Mouse (Mus musculus) CH12.LX (cell line): ENCODE results near the gene Atp6ap1l. TPM values are rescaled to one million over a fixed set of nuclear protein-coding genes. Genes with fewer than 3 reads are reported as not detected.
"Not testable (repeated sequence)": the region's sequence is repeated elsewhere in the genome, so short reads cannot be mapped to it uniquely, and the experiment has no call there.

ENCODE experiments used
- DNase-seq: peaks from one replicate; pipeline ENCODE4 v3.0.0-alpha.2; 2013; ENCODE audit errors: extremely low read depth
- H3K27ac ChIP-seq: 2 replicates; pipeline ENCODE4 v1.5.1; 2012; ENCODE audit warnings: low read depth, mild to moderate bottlenecking, control low read depth, moderate library complexity; ENCODE audit not compliant: insufficient read depth
- H3K27me3 ChIP-seq: replicated peaks from 2 replicates; pipeline ENCODE3; 2012; ENCODE audit warnings: inconsistent platforms
- H3K36me3 ChIP-seq, 2 experiments: replicated peaks in 1 of 2; 2 replicates each; pipeline versions ENCODE3 to v1.6.1; 2012; ENCODE audit warnings: inconsistent platforms in 1 of 2, low read length in 1 of 2, mild to moderate bottlenecking in 1 of 2, mixed read lengths in 1 of 2, moderate library complexity in 1 of 2; ENCODE audit not compliant: control insufficient read depth in 1 of 2, insufficient read depth in 1 of 2
- H3K4me1 ChIP-seq, 2 experiments: 2 replicates each; pipeline ENCODE4 v1.6.1; 2012; ENCODE audit warnings: inconsistent platforms in 1 of 2, moderate library complexity in 1 of 2; ENCODE audit not compliant: insufficient read depth in 2 of 2, control insufficient read depth in 1 of 2
- H3K4me2 ChIP-seq: 2 replicates; pipeline ENCODE4 v1.6.1; 2012; ENCODE audit warnings: low read depth, mild to moderate bottlenecking, control low read depth; ENCODE audit not compliant: poor library complexity, insufficient read depth, severe bottlenecking
- H3K4me3 ChIP-seq, 3 experiments: fragments of 150-350 bp in 1 of 3; sonication (generic) in 1 of 3; replicated peaks in 1 of 3; 2 replicates each; pipeline versions ENCODE3 to v1.5.1; 2011 to 2012; ENCODE audit warnings: low read depth in 2 of 3, low read length in 2 of 3, mild to moderate bottlenecking in 2 of 3, moderate library complexity in 2 of 3, control low read depth in 1 of 3, improper control_type of control experiment in 1 of 3, inconsistent platforms in 1 of 3, mixed read lengths in 1 of 3; ENCODE audit not compliant: poor library complexity in 1 of 3
- H3K79me2 ChIP-seq: replicated peaks from 2 replicates; pipeline ENCODE4 v1.6.1; 2012; ENCODE audit warnings: mild to moderate bottlenecking, moderate library complexity; ENCODE audit not compliant: control insufficient read depth, poor library complexity, insufficient read depth, severe bottlenecking; ENCODE audit errors: extremely low read depth
- H3K9ac ChIP-seq: 2 replicates; pipeline ENCODE4 v1.6.1; 2012; ENCODE audit warnings: low read depth, mild to moderate bottlenecking, control low read depth, moderate library complexity; ENCODE audit not compliant: insufficient read depth
- H3K9me3 ChIP-seq: replicated peaks from 2 replicates; pipeline ENCODE3; 2012; ENCODE audit warnings: low read length, inconsistent platforms, mixed read lengths
- ELF1 ChIP-seq: IDR thresholded peaks from 2 replicates; pipeline ENCODE4 v1.6.1; 2014; ENCODE audit warnings: low read depth, mild to moderate bottlenecking, inconsistent platforms, low read length, improper control_type of control experiment
- HCFC1 ChIP-seq: IDR thresholded peaks from 2 replicates; pipeline ENCODE4 v1.6.1; 2012; ENCODE audit warnings: low read depth, mild to moderate bottlenecking, inconsistent platforms, low read length, improper control_type of control experiment
- KAT2A ChIP-seq: IDR thresholded peaks from 2 replicates; pipeline ENCODE4 v1.6.1; 2012; ENCODE audit warnings: low read length, improper control_type of control experiment, inconsistent platforms; ENCODE audit not compliant: insufficient replicate concordance
- MAZ ChIP-seq: IDR thresholded peaks from 2 replicates; pipeline ENCODE4 v1.6.1; 2012; ENCODE audit warnings: low read depth, mild to moderate bottlenecking, inconsistent platforms, low read length, improper control_type of control experiment, moderate library complexity
- MYC ChIP-seq: IDR thresholded peaks from 2 replicates; pipeline ENCODE4 v1.6.1; 2011; ENCODE audit warnings: low read depth, mild to moderate bottlenecking, improper control_type of control experiment, low read length
- POLR2A ChIP-seq: IDR thresholded peaks from 2 replicates; pipeline ENCODE4 v1.6.1; 2011; ENCODE audit warnings: low read depth, mild to moderate bottlenecking, improper control_type of control experiment, low read length
- POLR2AphosphoS2 ChIP-seq: IDR thresholded peaks from 2 replicates; pipeline ENCODE4 v1.6.1; 2011; ENCODE audit warnings: low read depth, low read length, improper control_type of control experiment
- RAD21 ChIP-seq: IDR thresholded peaks from 2 replicates; pipeline ENCODE4 v1.6.1; 2011; ENCODE audit warnings: low read depth, mild to moderate bottlenecking, low read length, improper control_type of control experiment, moderate library complexity
- TBP ChIP-seq: conservative IDR thresholded peaks from 2 replicates; pipeline ENCODE4 v1.6.1; 2011; ENCODE audit warnings: low read depth, low read length, improper control_type of control experiment
- USF2 ChIP-seq: conservative IDR thresholded peaks from 2 replicates; pipeline ENCODE4 v1.6.1; 2011; ENCODE audit warnings: low read depth, low read length, improper control_type of control experiment
- ZMIZ1 ChIP-seq: IDR thresholded peaks from 2 replicates; pipeline ENCODE4 v1.6.1; 2012; ENCODE audit warnings: low read depth, mild to moderate bottlenecking, inconsistent platforms, low read length, improper control_type of control experiment
- dilution Hi-C: fragments of 300-500 bp; cut with MboI; formaldehyde crosslinking; loops from 2 replicates; pipeline ENCODE4 v1.14.3; 2020; ENCODE audit warnings: low sequenced_read_pairs; ENCODE audit not compliant: extremely low pct_unique_long_range_greater_than_20kb, extremely low pct_ligation_motif_present
- in situ Hi-C: fragments of 300-500 bp; cut with MboI; formaldehyde crosslinking; loops from 3 replicates; pipeline ENCODE4 v1.14.3; 2019; ENCODE audit warnings: low sequenced_read_pairs, low pct_ligation_motif_present, low pct_unique_long_range_greater_than_20kb, mixed read lengths
- polyA plus RNA-seq: library from polyadenylated mRNA; unstranded; fragments of >175 nt; gene quantifications from 2 replicates; pipeline ENCODE4 v1.2.1, GENCODE M21; 2012; ENCODE audit warnings: low read depth; ENCODE audit not compliant: insufficient read length
- total RNA-seq, 2 experiments: library from RNA; depleted of rRNA; stranded (reverse); fragments of 300-350 nt in 1 of 2; fragments of >200 nt in 1 of 2; gene quantifications; 2 replicates each; pipeline ENCODE4 v1.2.3; 2012 to 2014

Atp6ap1l gene
- total and polyA plus RNA-seq, 3 experiments: not detected

GRCm38 (mm10) chr13:90925191-90925590 is 20.0 kb upstream of the Atp6ap1l start:
- peaks cover 0 to 13% of the 10 kb centered on the region in 2 experiments; a peak in 2 of 4 replicates for H3K4me1 ChIP-seq
- no peak overlapping the region for H3K9ac ChIP-seq
- peaks cover 17% of the 10 kb centered on the region for H3K79me2 ChIP-seq
- in situ Hi-C loops: loop anchor here (25.0 kb wide), 2 partner anchors 537 to 712 kb away; partner anchors contain the start of gene Ssbp2
- no peak overlapping the region for H3K27ac ChIP-seq
- no peaks in the 10 kb centered on the region for H3K27me3 ChIP-seq
- H3K4me2 ChIP-seq: 0 out of 2 replicates have a peak overlapping the region, but pooled peaks have one; percentile 31
- no peaks in the 10 kb centered on the region for H3K9me3 ChIP-seq
- TF ChIP-seq POLR2AphosphoS2 (peak; percentile 18; the same call in 1 of the 2 replicates), POLR2A (peak; percentile 27; the same call in 1 of the 2 replicates), USF2 (no peak), RAD21 (no peak)
- H3K4me3 ChIP-seq: no peak overlapping the region
- dilution Hi-C loops: no loop called here
- DNase-seq: no peak
- H3K36me3 ChIP-seq: peaks cover 19 to 38% of the 10 kb centered on the region in 2 experiments

- Histone ChIP-seq H3K27ac (no peak overlapping the region), H3K9ac (peak overlapping the region; percentile 91), H3K4me3 (peak overlapping the region; percentile 75 to 96 (median 93)), H3K27me3 (no peaks in the 10 kb centered on the region), H3K36me3 (peaks cover 19 to 38% of the 10 kb centered on the region in 2 experiments), H3K9me3 (no peaks in the 10 kb centered on the region), H3K79me2 (peaks cover 17% of the 10 kb centered on the region), H3K4me1 (peaks cover 0 to 10% of the 10 kb centered on the region in 2 experiments; a peak in 2 of 4 replicates), H3K4me2 (peak overlapping the region; percentile 57; the same call in 1 of the 2 replicates)
- peak; percentile 46 for DNase-seq
- in situ Hi-C loops (no loop called here), dilution Hi-C loops (no loop called here)
- TF ChIP-seq POLR2A: peak; percentile 43
- TF ChIP-seq KAT2A: no peak
- TF ChIP-seq HCFC1: peak; percentile 22; the same call in 1 of the 2 replicates
- 0 out of 2 replicates have a peak, but pooled peaks have one; percentile 36 for TF ChIP-seq ELF1
- TF ChIP-seq ZMIZ1: no peak
- peak; percentile 73 for TF ChIP-seq MYC
- TF ChIP-seq TBP: 0 out of 2 replicates have a peak, but pooled peaks have one; percentile 35
These were observed 18.9 kb upstream of the Atp6ap1l start for GRCm38 (mm10) chr13:90924072-90924471.

GRCm38 (mm10) chr13:90923617-90924016 is 18.5 kb upstream of the Atp6ap1l start:
- Histone ChIP-seq H3K4me3 (peak overlapping the region; percentile 75 to 96 (median 93)), H3K27ac (peak overlapping the region; percentile 29), H3K36me3 (peaks cover 19 to 36% of the 10 kb centered on the region in 2 experiments), H3K4me1 (peaks cover 0 to 10% of the 10 kb centered on the region in 2 experiments; a peak in 2 of 4 replicates), H3K4me2 (peak overlapping the region; percentile 57; the same call in 1 of the 2 replicates), H3K9ac (peak overlapping the region; percentile 91), H3K79me2 (peaks cover 17% of the 10 kb centered on the region)
- peak; percentile 30 for DNase-seq
- TF ChIP-seq MAZ: 0 out of 2 replicates have a peak, but pooled peaks have one; percentile 36
- H3K27me3 ChIP-seq, in situ Hi-C loops, H3K9me3 ChIP-seq, dilution Hi-C loops: not testable (repeated sequence)
